Mouse (Mus musculus) telencephalon, adult 2 months (tissue): Measurements from ENCODE around the gene Hsf4.
A peak's percentile ranks its signal among the peaks of the same experiment; 100 is the strongest.

Experiments used
- DNase-seq: peaks from one replicate; pipeline ENCODE4 v3.0.0-alpha.2; 2011; ENCODE audit warnings: low read depth, low spot score

Hsf4 gene

GRCm38 (mm10) chr8:105259721-105260320 is 9.8 kb upstream of the Hsf4 start:
- no peak for DNase-seq

- no peak for DNase-seq
Measured at GRCm38 (mm10) chr8:105260371-105261099, 9.1 kb upstream of the Hsf4 start.

GRCm38 (mm10) chr8:105261326-105261980 is 8.1 kb upstream of the Hsf4 start:
- no peak for DNase-seq

GRCm38 (mm10) chr8:105263244-105263912 is 6.2 kb upstream of the Hsf4 start:
- DNase-seq, result no peak

GRCm38 (mm10) chr8:105264024-105264982 is 5.3 kb upstream of the Hsf4 start, which contains the start of the genes Tradd and Fbxl8:
Tradd (minus strand) TSS chr8:105264609.
Fbxl8 (plus strand) TSS chr8:105264648.
- DNase-seq, result no peak

GRCm38 (mm10) chr8:105265128-105265527 is 4.5 kb upstream of the Hsf4 start:
- no peak for DNase-seq

GRCm38 (mm10) chr8:105266775-105267174 is 2.8 kb upstream of the Hsf4 start:
- DNase-seq, result no peak

GRCm38 (mm10) chr8:105268342-105269074 is 1.1 kb upstream of the Hsf4 start:
- peak; percentile 89 for DNase-seq

- no peak for DNase-seq
Measured at GRCm38 (mm10) chr8:105269075-105269458, 534 bp upstream of the Hsf4 start.

GRCm38 (mm10) chr8:105270101-105270915 is 707 bp downstream of the Hsf4 start:
- no peak for DNase-seq

GRCm38 (mm10) chr8:105270916-105271186 is 1.2 kb downstream of the Hsf4 start:
- no peak for DNase-seq

GRCm38 (mm10) chr8:105275387-105275786 is 5.8 kb downstream of the Hsf4 start:
- DNase-seq, result no peak

- DNase-seq, result no peak
Measured at GRCm38 (mm10) chr8:105275840-105276239, 6.2 kb downstream of the Hsf4 start, which contains the start of gene Nol3. Nol3 (plus strand) TSS chr8:105276140.

- DNase-seq, result no peak
Measured at GRCm38 (mm10) chr8:105276292-105277120, 6.9 kb downstream of the Hsf4 start.

GRCm38 (mm10) chr8:105278911-105279334 is 9.3 kb downstream of the Hsf4 start:
- no peak for DNase-seq

- DNase-seq, result no peak
Measured at GRCm38 (mm10) chr8:105280567-105280966, 11.0 kb downstream of the Hsf4 start.

- DNase-seq, result no peak
Measured at GRCm38 (mm10) chr8:105281821-105282220, 12.2 kb downstream of the Hsf4 start.

- no peak for DNase-seq
Measured at GRCm38 (mm10) chr8:105282239-105282638, 12.6 kb downstream of the Hsf4 start.

GRCm38 (mm10) chr8:105283074-105283473 is 13.5 kb downstream of the Hsf4 start:
- DNase-seq, result no peak
